Mouse (Mus musculus): ENCODE data around the gene Obscn. TPM values are rescaled to one million over a fixed set of nuclear protein-coding genes. Genes with fewer than 3 reads are reported as not detected.

Gene Obscn
- polyA plus RNA-seq, 1 experiment from 2014 or later, result 0.75 TPM

DNA sequence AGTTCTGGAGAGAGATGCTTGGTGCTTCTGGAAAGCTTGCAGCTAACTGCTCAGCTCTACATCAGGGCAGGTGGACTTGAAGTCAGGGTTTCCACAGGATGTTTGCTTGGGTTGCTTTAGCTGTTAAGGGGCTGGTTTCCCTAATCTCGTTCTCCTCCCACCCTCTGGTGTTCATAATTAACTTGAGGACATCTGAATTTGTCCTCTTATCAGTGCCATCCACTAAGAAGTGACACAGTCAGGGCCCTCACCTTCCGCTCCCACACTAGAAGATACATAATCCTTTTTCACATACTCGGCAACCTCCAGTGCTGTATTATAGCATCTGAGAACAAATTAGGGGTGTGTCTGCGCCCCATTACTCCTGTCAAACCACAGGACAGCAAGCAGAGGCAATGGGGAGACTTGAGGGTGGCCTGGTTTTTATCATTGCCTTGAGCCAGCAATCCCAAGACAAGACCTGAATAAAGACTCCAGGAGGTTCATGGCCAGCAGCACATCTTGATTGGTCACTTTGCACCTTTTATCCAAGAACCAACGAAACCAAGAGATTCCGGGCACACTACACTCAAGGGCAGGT, 143.0 kb downstream of the Obscn start:
- H3K36me3 ChIP-seq (ENCODE audit: control insufficient read depth, insufficient read depth, low read length), result peaks cover 23% of the 10 kb centered on the region
- WGBS, result 65% methylated on average over 6 of the region's 6 CpGs
- no peaks in the 10 kb centered on the region for H3K9me3 ChIP-seq (ENCODE audit: control insufficient read depth, low read depth, low read length)
- H3K27ac ChIP-seq (ENCODE audit: low read length), result no peak overlapping the region
- no peaks in the 10 kb centered on the region for H3K27me3 ChIP-seq (ENCODE audit: control insufficient read depth, insufficient read depth, low read length)
- H3K4me1 ChIP-seq (ENCODE audit: control insufficient read depth, insufficient read depth, low read length), result no peaks in the 10 kb centered on the region
- ATAC-seq (ENCODE audit: insufficient number of reproducible peaks, insufficient read depth, low FRiP score, low read depth), result no peak
- H3K9ac ChIP-seq (replicated peaks; ENCODE audit: low read depth, low read length), result no peak overlapping the region
- no peak overlapping the region for H3K4me2 ChIP-seq (replicated peaks; ENCODE audit: low read depth, low read length)
- no peak overlapping the region for H3K4me3 ChIP-seq (ENCODE audit: low read depth, low read length)

DNA sequence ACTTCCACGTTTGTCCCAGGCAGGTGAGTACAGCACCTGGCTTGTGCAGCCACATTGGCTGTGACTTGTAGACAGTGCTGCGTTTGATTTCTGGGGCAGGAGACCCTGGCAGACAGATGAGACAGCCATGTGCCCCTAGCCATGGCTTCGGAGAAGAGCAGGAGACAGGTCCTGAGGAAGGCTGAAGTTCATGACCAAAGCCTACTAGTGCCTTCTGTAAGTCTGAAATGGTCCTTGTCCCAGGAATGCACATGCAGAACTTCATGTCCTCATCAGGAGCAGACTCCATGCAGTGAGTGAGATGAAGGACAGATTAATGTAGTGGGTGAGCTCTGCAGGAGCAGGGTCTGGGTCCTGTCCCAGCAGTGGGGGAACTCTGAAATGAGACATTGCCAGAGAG, 144.3 kb downstream of the Obscn start:
- WGBS, result 80% methylated on average over 3 of the region's 3 CpGs

DNA sequence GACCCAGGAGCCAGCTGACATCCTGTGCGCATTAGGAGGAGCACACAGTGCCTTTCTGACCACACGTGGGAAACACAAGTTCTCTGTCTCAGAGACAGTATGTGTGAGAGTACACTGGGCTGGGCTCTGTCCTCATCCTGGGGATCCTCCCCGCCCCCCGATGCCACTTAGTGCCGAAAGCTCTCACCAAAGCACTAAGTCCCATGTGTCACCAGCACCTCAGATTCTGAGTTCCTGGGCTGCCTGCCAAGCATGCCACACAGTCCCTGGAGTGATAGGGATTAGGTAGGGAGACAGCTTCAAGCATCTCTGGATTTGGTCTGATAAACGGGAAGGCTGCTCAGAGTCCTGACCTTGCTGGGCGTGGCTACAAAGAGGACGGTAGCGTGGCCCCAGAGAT, 145.4 kb downstream of the Obscn start:
- Histone ChIP-seq H3K9me3 (ENCODE audit: control insufficient read depth, low read depth, low read length) (no peaks in the 10 kb centered on the region), H3K27ac (ENCODE audit: low read length) (no peak overlapping the region), H3K4me1 (ENCODE audit: control insufficient read depth, insufficient read depth, low read length) (no peaks in the 10 kb centered on the region), H3K36me3 (ENCODE audit: control insufficient read depth, insufficient read depth, low read length) (peaks cover 38% of the 10 kb centered on the region), H3K4me2 (replicated peaks; ENCODE audit: low read depth, low read length) (no peak overlapping the region), H3K9ac (replicated peaks; ENCODE audit: low read depth, low read length) (no peak overlapping the region), H3K27me3 (ENCODE audit: control insufficient read depth, insufficient read depth, low read length) (no peaks in the 10 kb centered on the region), H3K4me3 (ENCODE audit: low read depth, low read length) (no peak overlapping the region)
- ATAC-seq (ENCODE audit: insufficient number of reproducible peaks, insufficient read depth, low FRiP score, low read depth), result no peak
- 78% methylated on average over 9 of the region's 9 CpGs for WGBS

More for the DNA sequence above, 144.3 kb downstream of the Obscn start:
- Histone ChIP-seq H3K4me3 (ENCODE audit: low read depth, low read length) (no peak overlapping the region), H3K27ac (ENCODE audit: low read length) (no peak overlapping the region), H3K9me3 (ENCODE audit: control insufficient read depth, low read depth, low read length) (no peaks in the 10 kb centered on the region), H3K4me2 (replicated peaks; ENCODE audit: low read depth, low read length) (no peak overlapping the region), H3K4me1 (ENCODE audit: control insufficient read depth, insufficient read depth, low read length) (no peaks in the 10 kb centered on the region), H3K27me3 (ENCODE audit: control insufficient read depth, insufficient read depth, low read length) (no peaks in the 10 kb centered on the region), H3K36me3 (ENCODE audit: control insufficient read depth, insufficient read depth, low read length) (peaks cover 33% of the 10 kb centered on the region), H3K9ac (replicated peaks; ENCODE audit: low read depth, low read length) (no peak overlapping the region)
- ATAC-seq (ENCODE audit: insufficient number of reproducible peaks, insufficient read depth, low FRiP score, low read depth), result no peak

DNA sequence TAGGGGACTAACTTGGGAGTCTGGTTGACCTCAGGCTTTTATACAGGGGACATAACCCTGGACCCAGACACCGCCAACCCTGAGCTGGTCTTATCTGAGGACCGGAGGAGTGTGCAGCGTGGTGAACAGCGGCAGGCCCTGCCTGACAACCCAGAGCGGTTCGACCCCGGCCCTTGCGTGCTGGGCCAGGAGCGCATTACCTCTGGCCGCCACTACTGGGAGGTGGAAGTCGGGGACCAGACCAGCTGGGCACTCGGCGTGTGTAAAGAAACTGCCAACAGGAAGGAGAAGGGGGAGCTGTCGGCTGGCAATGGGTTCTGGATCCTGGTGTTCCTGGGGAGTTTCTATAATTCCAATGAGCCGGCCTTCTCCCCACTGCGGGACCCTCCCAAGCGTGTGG, 146.1 kb downstream of the Obscn start:
- Histone ChIP-seq H3K4me2 (replicated peaks; ENCODE audit: low read depth, low read length) (no peak overlapping the region), H3K9ac (replicated peaks; ENCODE audit: low read depth, low read length) (no peak overlapping the region), H3K27me3 (ENCODE audit: control insufficient read depth, insufficient read depth, low read length) (no peaks in the 10 kb centered on the region), H3K36me3 (ENCODE audit: control insufficient read depth, insufficient read depth, low read length) (peaks cover 44% of the 10 kb centered on the region), H3K4me3 (ENCODE audit: low read depth, low read length) (no peak overlapping the region), H3K4me1 (ENCODE audit: control insufficient read depth, insufficient read depth, low read length) (no peaks in the 10 kb centered on the region), H3K9me3 (ENCODE audit: control insufficient read depth, low read depth, low read length) (no peaks in the 10 kb centered on the region), H3K27ac (ENCODE audit: low read length) (no peak overlapping the region)
- no peak for ATAC-seq (ENCODE audit: insufficient number of reproducible peaks, insufficient read depth, low FRiP score, low read depth)
- 90% methylated on average over 17 of the region's 17 CpGs for WGBS

DNA sequence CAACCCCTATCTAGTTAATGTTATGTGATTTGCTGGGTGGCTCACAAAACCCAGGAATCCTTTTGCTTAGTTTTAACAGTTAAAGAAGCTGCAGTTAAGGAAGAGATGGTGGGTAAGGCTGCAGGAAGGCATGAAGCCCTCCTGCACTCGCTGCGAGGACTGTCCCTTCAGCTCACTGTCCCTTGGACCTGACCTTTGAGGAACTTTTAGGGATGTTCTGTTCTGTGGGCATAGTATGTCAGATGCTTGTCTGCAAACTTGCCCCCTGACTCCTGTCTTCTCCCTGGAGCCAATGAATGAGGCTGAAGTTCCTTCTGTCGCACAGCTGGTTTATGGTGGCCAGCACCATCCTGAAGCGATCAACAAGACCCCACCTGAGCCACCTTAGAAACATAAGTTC, 147.0 kb downstream of the Obscn start:
- Histone ChIP-seq H3K4me2 (replicated peaks; ENCODE audit: low read depth, low read length) (no peak overlapping the region), H3K9me3 (ENCODE audit: control insufficient read depth, low read depth, low read length) (no peaks in the 10 kb centered on the region), H3K4me3 (ENCODE audit: low read depth, low read length) (no peak overlapping the region), H3K9ac (replicated peaks; ENCODE audit: low read depth, low read length) (no peak overlapping the region), H3K27me3 (ENCODE audit: control insufficient read depth, insufficient read depth, low read length) (no peaks in the 10 kb centered on the region), H3K4me1 (ENCODE audit: control insufficient read depth, insufficient read depth, low read length) (no peaks in the 10 kb centered on the region), H3K27ac (ENCODE audit: low read length) (no peak overlapping the region), H3K36me3 (ENCODE audit: control insufficient read depth, insufficient read depth, low read length) (peaks cover 51% of the 10 kb centered on the region)
- no peak for ATAC-seq (ENCODE audit: insufficient number of reproducible peaks, insufficient read depth, low FRiP score, low read depth)
- 94% methylated on average over 4 of the region's 4 CpGs for WGBS

DNA sequence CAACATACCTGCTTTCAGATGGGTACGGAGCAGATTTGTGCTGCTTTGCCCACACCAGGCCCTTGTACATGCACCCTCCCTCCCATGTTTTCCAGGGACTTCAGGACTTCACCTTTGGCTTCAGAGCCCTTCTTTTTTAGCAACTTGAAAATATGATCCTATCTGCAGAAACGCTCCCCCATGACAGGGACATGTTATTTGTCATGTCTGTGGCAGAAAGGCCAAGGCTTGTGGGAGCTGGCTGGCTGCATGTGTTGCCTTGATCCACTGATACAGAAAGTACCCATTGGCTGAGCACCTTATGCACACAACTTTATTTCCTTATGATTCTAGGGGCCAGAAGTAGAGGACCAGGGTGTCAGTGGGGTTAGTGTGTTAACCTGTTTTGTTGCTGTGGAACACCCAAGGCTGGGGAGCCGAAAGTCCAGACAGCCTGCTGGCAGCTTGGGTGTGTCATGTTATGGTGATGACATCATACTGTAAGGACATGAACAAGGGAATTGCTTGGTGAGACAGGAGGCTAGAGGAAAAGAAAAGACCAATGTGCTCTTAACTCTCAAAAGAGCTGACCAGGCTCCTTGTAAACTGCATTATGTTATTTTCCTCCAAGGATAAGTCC, 150.8 kb downstream of the Obscn start:
- H3K9ac ChIP-seq (replicated peaks; ENCODE audit: low read depth, low read length), result no peak overlapping the region
- 87% methylated on average over 3 of the region's 3 CpGs for WGBS
- H3K36me3 ChIP-seq (ENCODE audit: control insufficient read depth, insufficient read depth, low read length), result peaks cover 54% of the 10 kb centered on the region
- H3K4me2 ChIP-seq (replicated peaks; ENCODE audit: low read depth, low read length), result no peak overlapping the region
- no peak for ATAC-seq (ENCODE audit: insufficient number of reproducible peaks, insufficient read depth, low FRiP score, low read depth)
- H3K4me1 ChIP-seq (ENCODE audit: control insufficient read depth, insufficient read depth, low read length), result no peaks in the 10 kb centered on the region
- H3K4me3 ChIP-seq (ENCODE audit: low read depth, low read length), result no peak overlapping the region
- no peak overlapping the region for H3K27ac ChIP-seq (ENCODE audit: low read length)
- no peaks in the 10 kb centered on the region for H3K9me3 ChIP-seq (ENCODE audit: control insufficient read depth, low read depth, low read length)
- no peaks in the 10 kb centered on the region for H3K27me3 ChIP-seq (ENCODE audit: control insufficient read depth, insufficient read depth, low read length)

DNA sequence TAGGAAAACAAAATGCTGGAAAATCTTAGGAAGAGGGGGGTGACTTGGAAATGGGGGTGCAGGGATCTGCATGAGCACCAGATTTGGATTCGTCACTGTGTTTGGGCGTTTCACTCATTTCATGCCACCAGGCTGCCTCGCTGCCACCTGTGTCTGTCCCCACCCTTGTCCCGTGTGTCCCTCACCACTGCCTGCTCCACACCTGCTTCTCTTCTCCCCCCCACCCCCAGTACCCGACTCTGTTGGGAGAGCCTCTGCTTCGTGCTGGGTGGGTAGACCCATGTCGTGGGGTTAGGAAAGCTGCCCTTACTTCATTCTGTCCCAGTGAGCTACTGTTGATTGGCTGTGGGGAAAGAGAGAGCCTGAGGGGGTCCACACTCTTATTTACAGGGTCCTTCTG, 151.5 kb downstream of the Obscn start:
- Histone ChIP-seq H3K27me3 (ENCODE audit: control insufficient read depth, insufficient read depth, low read length) (no peaks in the 10 kb centered on the region), H3K36me3 (ENCODE audit: control insufficient read depth, insufficient read depth, low read length) (peaks cover 48% of the 10 kb centered on the region), H3K4me1 (ENCODE audit: control insufficient read depth, insufficient read depth, low read length) (peaks cover 7% of the 10 kb centered on the region), H3K4me2 (replicated peaks; ENCODE audit: low read depth, low read length) (no peak overlapping the region), H3K4me3 (ENCODE audit: low read depth, low read length) (no peak overlapping the region), H3K9me3 (ENCODE audit: control insufficient read depth, low read depth, low read length) (no peaks in the 10 kb centered on the region), H3K27ac (ENCODE audit: low read length) (no peak overlapping the region), H3K9ac (replicated peaks; ENCODE audit: low read depth, low read length) (no peak overlapping the region)
- ATAC-seq (ENCODE audit: insufficient number of reproducible peaks, insufficient read depth, low FRiP score, low read depth), result no peak
- WGBS, result 89% methylated on average over 7 of the region's 7 CpGs

DNA sequence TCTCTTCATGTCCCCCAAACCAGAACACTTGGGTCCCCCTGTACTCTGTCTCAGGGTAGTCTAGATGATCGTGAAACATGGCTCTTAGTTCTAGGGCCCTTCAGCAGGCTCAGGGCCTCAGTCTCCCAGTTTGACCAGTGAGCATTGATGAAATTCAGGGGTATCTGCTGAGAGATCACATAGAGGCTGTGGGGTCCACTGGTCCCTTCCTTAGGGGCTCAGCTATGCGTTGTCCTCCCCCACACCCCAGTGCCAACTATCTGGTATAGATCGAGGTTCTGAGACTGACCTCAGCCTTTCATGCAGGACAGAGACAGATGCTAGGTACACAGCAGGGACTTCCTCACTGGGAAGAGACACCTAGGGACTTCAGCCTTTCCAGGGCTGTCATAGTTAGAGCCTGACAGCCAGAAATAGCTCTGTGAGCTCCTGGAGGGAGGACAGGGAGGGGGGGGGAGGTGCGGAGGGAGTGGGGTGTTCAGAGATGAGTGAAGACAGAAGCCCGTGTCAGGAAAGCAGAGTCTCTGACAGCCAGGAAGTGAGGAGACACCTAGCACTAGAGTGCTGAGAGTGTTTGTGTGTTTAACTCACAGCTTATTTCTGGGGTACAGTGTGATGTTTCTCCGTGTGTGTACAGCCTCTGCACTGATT, 152.4 kb downstream of the Obscn start:
- H3K9ac ChIP-seq (replicated peaks; ENCODE audit: low read depth, low read length), result no peak overlapping the region
- H3K36me3 ChIP-seq (ENCODE audit: control insufficient read depth, insufficient read depth, low read length), result peaks cover 42% of the 10 kb centered on the region
- no peak for ATAC-seq (ENCODE audit: insufficient number of reproducible peaks, insufficient read depth, low FRiP score, low read depth)
- no peaks in the 10 kb centered on the region for H3K9me3 ChIP-seq (ENCODE audit: control insufficient read depth, low read depth, low read length)
- H3K4me2 ChIP-seq (replicated peaks; ENCODE audit: low read depth, low read length), result no peak overlapping the region
- H3K27ac ChIP-seq (ENCODE audit: low read length), result no peak overlapping the region
- H3K4me3 ChIP-seq (ENCODE audit: low read depth, low read length), result no peak overlapping the region
- WGBS, result 86% methylated on average over 6 of the region's 6 CpGs
- H3K4me1 ChIP-seq (ENCODE audit: control insufficient read depth, insufficient read depth, low read length), result peaks cover 15% of the 10 kb centered on the region
- no peaks in the 10 kb centered on the region for H3K27me3 ChIP-seq (ENCODE audit: control insufficient read depth, insufficient read depth, low read length)

Measured in stomach, embryonic 14.5 days (tissue).